Mouse (Mus musculus) heart, postnatal 14 days (tissue): ENCODE measurements around the gene Chrna1. TPM values are rescaled to one million over a fixed set of nuclear protein-coding genes. Genes with fewer than 3 reads are reported as not detected.
A peak's percentile ranks its signal among the peaks of the same experiment; 100 is the strongest.

Source experiments
- DNase-seq, 2 experiments: peaks; one replicate each; pipeline ENCODE4 v3.0.0; 2021 to 2022
- intact Hi-C: fragments of 180-260 bp; cut with DNase I; formaldehyde crosslinking; loops from one replicate; pipeline ENCODE4 v1.15.1; 2025
- total RNA-seq, 2 experiments: library from RNA; stranded (reverse); gene quantifications; 2 replicates each; pipeline ENCODE4 v1.2.3; 2021

The Chrna1 gene
- total RNA-seq, 2 experiments from 2014 or later, result not detected

DNA sequence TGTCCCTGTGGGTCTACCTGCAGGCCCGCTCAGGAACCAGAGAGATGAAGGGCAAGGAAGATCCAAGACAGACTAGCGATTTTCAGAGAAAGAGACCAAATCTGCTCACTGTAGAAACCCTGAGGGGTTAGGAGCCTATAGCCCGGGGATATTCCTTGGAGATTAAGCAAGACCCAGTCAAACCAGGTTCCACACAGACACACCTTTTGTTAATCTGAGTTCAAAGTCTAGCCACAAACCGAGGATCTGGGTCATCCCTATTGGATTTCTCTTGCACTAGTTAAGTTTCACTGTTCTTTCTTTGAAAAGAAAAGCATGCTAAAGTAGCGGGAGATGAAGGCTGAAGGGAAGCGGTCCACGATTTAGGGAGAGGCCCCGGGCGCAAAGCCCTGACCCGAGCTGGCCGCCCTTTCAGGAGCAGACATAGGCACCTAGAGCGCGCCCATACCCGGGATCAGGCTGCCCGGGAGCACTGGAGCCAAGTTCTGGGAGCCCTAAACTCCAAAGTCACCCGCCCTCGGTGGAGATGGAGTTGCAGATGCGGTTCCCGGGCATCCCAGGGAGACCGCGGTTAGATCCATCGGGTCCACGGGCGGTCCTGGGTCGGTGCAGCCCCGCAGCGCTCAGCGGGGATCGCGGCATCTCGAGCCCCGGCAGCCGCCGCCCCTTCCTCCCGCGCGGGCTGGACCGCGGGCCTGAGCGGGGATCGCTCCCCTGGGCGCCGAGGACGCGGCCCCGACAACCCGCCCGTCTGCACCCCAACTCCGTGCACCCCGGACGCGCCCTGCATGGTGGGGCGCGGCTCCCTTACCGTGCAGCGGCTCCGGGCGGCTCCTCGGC, 51.4 kb downstream of the Chrna1 start:
- DNase-seq, result peak in 1 of 2 experiments; percentile 51
- intact Hi-C loops, result loop anchor here (2.0 kb wide), 2 partner anchors 34 to 44 kb away; no protein-coding TSS in a partner anchor

DNA sequence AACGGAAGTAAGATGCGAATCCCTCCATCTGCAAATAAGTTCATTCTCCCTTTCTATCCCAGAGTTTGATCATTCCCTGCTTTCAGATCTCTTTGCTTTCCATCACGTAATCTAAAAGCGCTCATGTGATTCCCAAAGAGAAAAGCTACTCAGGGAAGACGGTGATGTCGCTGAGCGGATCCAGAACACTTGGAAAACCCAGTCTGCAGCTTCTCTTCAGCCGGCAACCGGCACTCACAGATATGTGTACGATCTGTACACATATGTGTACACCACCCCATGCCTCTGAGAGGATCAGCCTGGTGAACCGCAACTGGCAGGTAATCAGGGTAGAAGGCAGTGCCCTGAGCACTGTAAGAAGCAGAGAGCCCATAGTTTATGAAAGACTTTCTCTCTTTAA, 52.2 kb downstream of the Chrna1 start:
- intact Hi-C loops, result loop anchor here (2.0 kb wide), 2 partner anchors 33 to 43 kb away; no protein-coding TSS in a partner anchor
- DNase-seq, result no peak

DNA sequence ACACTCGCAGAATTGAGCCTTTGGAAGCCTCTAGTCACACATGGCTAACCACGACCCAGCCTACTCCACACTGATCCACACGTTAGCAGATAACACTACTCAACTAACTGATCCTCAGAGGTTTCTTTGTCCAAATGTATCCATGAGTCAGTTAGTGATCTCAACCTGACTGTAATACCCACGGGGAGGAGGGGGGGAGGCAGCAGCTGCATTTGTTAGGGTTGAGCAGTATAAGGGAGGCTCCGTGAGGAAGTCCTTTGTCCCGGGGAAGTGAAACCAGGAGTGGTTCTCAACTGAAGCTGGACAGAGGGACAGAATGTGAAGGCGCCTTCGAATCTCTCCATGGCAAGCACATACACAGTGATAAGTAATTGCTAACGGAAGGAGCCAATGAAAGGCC, 53.4 kb downstream of the Chrna1 start:
- DNase-seq, result peak; percentile 49 to 52
- intact Hi-C loops, result no loop called here

DNA sequence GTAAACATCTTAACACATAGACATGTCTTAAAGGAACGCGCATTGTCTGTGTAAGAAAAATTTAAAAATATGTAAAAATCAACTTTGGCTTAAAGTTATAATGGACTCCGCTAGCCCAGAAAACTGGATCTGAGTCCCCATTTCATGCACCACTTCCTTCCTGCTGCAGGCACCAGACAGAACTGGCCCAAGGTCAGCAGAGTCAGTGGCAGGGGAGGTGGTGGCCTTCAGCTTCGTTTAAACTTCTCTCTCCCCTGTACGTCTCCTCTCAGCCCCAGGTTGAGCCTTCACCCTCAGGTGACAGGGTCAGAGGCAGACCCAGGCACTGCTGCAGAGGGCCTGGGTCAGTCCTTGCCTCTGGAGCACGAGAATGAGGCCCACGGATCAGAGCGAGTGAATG, 57.2 kb downstream of the Chrna1 start:
- no peak for DNase-seq
- intact Hi-C loops, result loop anchor here (1.0 kb wide), 1 partner anchor 11 kb away; no protein-coding TSS in a partner anchor

DNA sequence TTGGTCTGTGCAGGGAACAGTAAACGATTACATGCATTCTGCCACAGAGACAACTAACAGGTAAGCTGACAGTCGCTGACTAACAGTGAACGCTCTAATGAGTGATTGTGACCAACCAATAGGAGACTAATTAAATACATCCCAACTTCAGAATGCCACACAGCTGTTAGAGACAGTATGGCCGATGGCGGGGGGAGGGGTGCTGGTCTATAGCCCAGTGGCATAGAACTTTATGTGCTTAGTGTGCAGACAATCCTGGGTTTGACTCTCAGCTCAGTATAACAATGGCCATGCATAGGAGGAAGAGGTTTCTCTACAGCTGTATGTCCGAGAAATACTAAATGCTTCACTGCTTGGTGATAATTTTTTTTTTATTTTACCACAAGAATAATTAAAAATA, 57.8 kb downstream of the Chrna1 start:
- DNase-seq, result no peak
- intact Hi-C loops, result loop anchor here (1.0 kb wide), 1 partner anchor 10 kb away; no protein-coding TSS in a partner anchor

DNA sequence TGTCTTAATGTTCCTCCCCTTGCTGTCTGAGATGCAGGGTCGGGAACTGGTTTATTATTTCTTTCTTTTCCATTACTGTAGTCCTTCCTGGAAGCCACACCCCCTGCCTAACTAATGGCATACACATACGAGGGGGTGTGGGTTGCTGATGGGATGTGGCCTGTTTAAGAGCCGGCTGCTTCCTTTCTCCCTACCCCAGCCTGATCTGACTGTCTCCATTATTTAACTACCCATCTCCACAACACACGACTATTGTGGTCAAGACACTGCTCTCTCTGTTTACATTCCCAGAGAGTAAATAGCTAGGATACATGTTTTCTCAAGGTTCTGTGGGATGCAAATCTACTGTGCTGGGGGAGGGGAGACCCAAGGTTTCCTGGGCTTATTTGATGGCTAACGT, 58.4 kb downstream of the Chrna1 start:
- intact Hi-C loops, result loop anchor here (1.0 kb wide), 1 partner anchor 9 kb away; no protein-coding TSS in a partner anchor
- DNase-seq, result no peak

DNA sequence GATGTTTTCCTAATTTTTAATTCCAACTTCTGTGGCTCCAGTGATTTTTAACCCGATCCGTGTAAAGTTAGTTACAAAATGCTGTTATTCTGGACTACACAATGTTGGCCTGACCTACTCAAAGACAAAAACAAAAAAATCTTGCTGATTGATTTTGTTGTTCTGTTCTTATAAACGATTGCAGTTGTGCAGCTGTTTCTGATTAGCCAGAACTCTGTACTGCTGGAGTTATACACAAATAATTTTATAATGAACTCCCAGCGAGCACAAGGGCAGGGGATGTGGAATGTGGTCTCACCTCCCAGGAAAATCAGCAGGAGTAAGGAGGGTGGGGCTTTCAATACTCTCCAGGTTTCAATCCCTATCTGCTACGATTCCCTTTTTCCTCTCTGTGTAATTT, 61.2 kb downstream of the Chrna1 start:
- DNase-seq, result no peak
- intact Hi-C loops, result no loop called here

DNA sequence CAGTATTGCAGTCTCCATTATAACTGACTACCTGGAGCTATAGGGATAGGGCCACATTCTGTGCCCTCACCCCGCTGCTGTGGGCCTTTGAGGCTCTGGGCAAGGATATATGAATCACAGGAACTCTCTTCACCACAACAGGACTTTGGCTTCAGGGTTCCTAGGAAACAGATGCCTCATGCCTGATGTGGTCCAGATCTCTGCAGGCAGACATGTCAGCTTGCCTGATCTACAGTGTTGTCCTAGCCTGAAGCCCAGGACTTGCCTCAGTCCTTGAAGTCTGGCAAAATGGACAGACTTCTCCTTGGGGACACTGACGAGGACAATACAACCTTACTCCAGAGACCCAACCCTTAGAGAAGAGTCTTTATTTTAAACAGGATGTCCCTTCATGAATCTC, 61.8 kb downstream of the Chrna1 start:
- no peak for DNase-seq
- intact Hi-C loops, result no loop called here

DNA sequence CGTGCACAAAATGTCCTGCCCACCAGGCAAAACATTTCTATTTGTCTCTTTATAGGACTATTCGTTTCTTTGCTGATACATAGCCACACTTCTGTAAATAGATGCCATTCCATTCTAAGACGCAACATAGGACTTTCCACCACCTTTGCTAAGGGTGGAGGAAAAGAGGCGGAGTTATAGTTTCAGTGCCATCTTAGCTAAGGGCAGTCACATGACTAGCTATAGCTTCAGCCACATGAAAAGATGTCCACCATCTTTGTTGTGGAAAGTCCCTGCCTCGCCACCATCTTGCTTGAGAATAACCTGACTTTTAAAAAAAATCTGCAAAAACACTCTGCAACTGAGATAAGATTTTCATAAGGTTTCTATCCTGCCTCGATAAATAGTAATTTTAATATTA, 66.0 kb downstream of the Chrna1 start:
- intact Hi-C loops, result no loop called here
- no peak for DNase-seq

Other genes with a start within 250 kb of the Chrna1 start
- gene Gpr155, start 193.8 kb downstream of the Chrna1 start, total RNA-seq, result 10 to 100 TPM; 10.8 to 11.1 TPM
- 10 to 100 TPM; 18.8 to 19.4 TPM for gene Wipf1, start 50.6 kb downstream of the Chrna1 start, total RNA-seq
- 10 to 100 TPM; 45.6 to 53.6 TPM for gene Chn1, start 195.0 kb upstream of the Chrna1 start, total RNA-seq